Mouse (Mus musculus) stomach, postnatal 0 days (tissue): ENCODE results near the gene Foxf2.

Experiments used
- CTCF ChIP-seq: IDR thresholded peaks from 2 replicates; pipeline ENCODE4 v1.5.1; 2016; ENCODE audit warnings: antibody characterized with exemption, low read depth, mild to moderate bottlenecking, moderate library complexity
- EP300 ChIP-seq: optimal IDR thresholded peaks from 2 replicates; pipeline ENCODE3; 2016; ENCODE audit warnings: antibody characterized with exemption

GRCm38 (mm10) chr13:31619826-31620498 is 5.7 kb upstream of the Foxf2 start:
- no peak for TF ChIP-seq CTCF
- no peak for TF ChIP-seq EP300
